Mouse (Mus musculus) naive thymus-derived CD4-positive, alpha-beta T cell, adult 5 months (primary cell): ENCODE results near the gene Nxf1. TPM values are rescaled to one million over a fixed set of nuclear protein-coding genes. Genes with fewer than 3 reads are reported as not detected.

ENCODE experiments used
- polyA plus RNA-seq: library from polyadenylated mRNA; unstranded; fragments of 100-300 nt; shearing (Covaris generic); gene quantifications from one replicate; pipeline ENCODE4 v1.2.1, GENCODE M21; 2017

Nxf1 gene
- 453 TPM for polyA plus RNA-seq

GRCm38 (mm10) chr19:8756635-8757387, at the start of gene Nxf1:
Gene Nxf1 (plus strand): TSS chr19:8757073.

GRCm38 (mm10) chr19:8722907-8723573, 33.8 kb upstream of the Nxf1 start, which contains the start of gene Slc3a2:
Gene Slc3a2 (minus strand): TSS chr19:8723369.

GRCm38 (mm10) chr19:8735389-8736159, 21.3 kb upstream of the Nxf1 start, which contains the start of gene Wdr74:
Gene Wdr74 (plus strand): TSS chr19:8735827.

GRCm38 (mm10) chr19:8740603-8741002, 16.3 kb upstream of the Nxf1 start, which contains the start of gene 1700092M07Rik:
Gene 1700092M07Rik (plus strand): TSS chr19:8740718.

GRCm38 (mm10) chr19:8741243-8741869, 15.5 kb upstream of the Nxf1 start, which contains the start of gene Stx5a:
Gene Stx5a (plus strand): TSS chr19:8741413.

GRCm38 (mm10) chr19:8770567-8771270, 13.8 kb downstream of the Nxf1 start, which contains the start of gene Tmem223:
Gene Tmem223 (plus strand): TSS chr19:8770996.

GRCm38 (mm10) chr19:8774086-8774835, 17.4 kb downstream of the Nxf1 start, which contains the start of gene Tmem179b:
Gene Tmem179b (minus strand): TSS chr19:8774467.

GRCm38 (mm10) chr19:8786008-8786781, 29.3 kb downstream of the Nxf1 start, which contains the start of gene Taf6l:
Gene Taf6l (minus strand): TSS chr19:8786417.

GRCm38 (mm10) chr19:8798264-8798946, 41.5 kb downstream of the Nxf1 start, which contains the start of gene Polr2g:
Gene Polr2g (minus strand): TSS chr19:8798577.

GRCm38 (mm10) chr19:8802130-8802821, 45.4 kb downstream of the Nxf1 start, which contains the start of gene Zbtb3:
Gene Zbtb3 (plus strand): TSS chr19:8802555.

GRCm38 (mm10) chr19:8818801-8819595, 62.1 kb downstream of the Nxf1 start, which contains the start of gene Ttc9c:
Gene Ttc9c (minus strand): TSS chr19:8819333.

GRCm38 (mm10) chr19:8819596-8820423, 62.9 kb downstream of the Nxf1 start, which contains the start of gene Hnrnpul2:
Gene Hnrnpul2 (plus strand): TSS chr19:8820010.

